Mouse (Mus musculus) layer of hippocampus, postnatal 36 days (tissue): ENCODE data around the gene Fryl. TPM values are rescaled to one million over a fixed set of nuclear protein-coding genes. Genes with fewer than 3 reads are reported as not detected.
"Not testable (repeated sequence)": the region's sequence is repeated elsewhere in the genome, so short reads cannot be mapped to it uniquely, and the experiment has no call there.

Experiments used
- DNase-seq, 2 experiments: peaks; one replicate each; pipeline ENCODE4 v3.0.0; 2022
- total RNA-seq, 2 experiments: library from RNA; stranded (reverse); gene quantifications; 2 replicates each; pipeline ENCODE4 v1.2.3; 2021

Fryl gene
- total RNA-seq, 2 experiments from 2014 or later = 63.9 to 77.7 TPM

GRCm38 (mm10) chr5:73006784-73007581, 249.4 kb downstream of the Fryl start, which contains the start of gene Slc10a4:
TSS of gene Slc10a4 (plus strand) at chr5:73006883.
- no peak for DNase-seq

GRCm38 (mm10) chr5:73004046-73004445, 252.4 kb downstream of the Fryl start:
- no peak for DNase-seq

- not testable (repeated sequence) for DNase-seq
Observed at GRCm38 (mm10) chr5:72998546-72998945, 257.9 kb downstream of the Fryl start.

- no peak for DNase-seq
Observed at GRCm38 (mm10) chr5:72995379-72995778, 261.0 kb downstream of the Fryl start.

GRCm38 (mm10) chr5:72994928-72995327, 261.5 kb downstream of the Fryl start:
- DNase-seq = no peak

GRCm38 (mm10) chr5:72994424-72994823, 262.0 kb downstream of the Fryl start:
- no peak for DNase-seq

- DNase-seq = no peak
Observed at GRCm38 (mm10) chr5:72992474-72992873, 263.9 kb downstream of the Fryl start.

- no peak for DNase-seq
Observed at GRCm38 (mm10) chr5:72989756-72990155, 266.7 kb downstream of the Fryl start.

GRCm38 (mm10) chr5:72987786-72988185, 268.6 kb downstream of the Fryl start:
- DNase-seq = no peak

GRCm38 (mm10) chr5:72984091-72984490, 272.3 kb downstream of the Fryl start:
- DNase-seq = no peak

- DNase-seq = no peak
Observed at GRCm38 (mm10) chr5:72976539-72976938, 279.9 kb downstream of the Fryl start.

- DNase-seq = no peak
Observed at GRCm38 (mm10) chr5:72975996-72976395, 280.4 kb downstream of the Fryl start.

- no peak for DNase-seq
Observed at GRCm38 (mm10) chr5:72974602-72975001, 281.8 kb downstream of the Fryl start, which contains the start of gene Gm10135. TSS of gene Gm10135 (minus strand) at chr5:72974702.

GRCm38 (mm10) chr5:72972934-72973333, 283.5 kb downstream of the Fryl start:
- DNase-seq = no peak

GRCm38 (mm10) chr5:72972435-72972834, 284.0 kb downstream of the Fryl start:
- DNase-seq = no peak

Other genes with a start within 250 kb of the Fryl start
- under 1 TPM; 0.78 to 0.90 TPM for gene Slc10a4, start 249.7 kb downstream of the Fryl start, total RNA-seq
- gene Ociad1, start 36.2 kb upstream of the Fryl start, total RNA-seq = 100 to 1,000 TPM; 464 to 480 TPM
- 100 to 1,000 TPM; 125 to 148 TPM for gene Ociad2, start 84.4 kb upstream of the Fryl start, total RNA-seq
- gene Cwh43, start 149.5 kb upstream of the Fryl start, total RNA-seq = under 1 TPM; 0.48 to 0.82 TPM
- 100 to 1,000 TPM; 123 to 131 TPM for gene Dcun1d4, start 224.4 kb upstream of the Fryl start, total RNA-seq